Mouse (Mus musculus) natural killer cell, adult 2 months (primary cell): ENCODE results near the gene Plxnb1.

Experiments used
- DNase-seq, 2 experiments: peaks; one replicate each; pipeline ENCODE4 v3.0.0; 2022; ENCODE audit warnings: low spot score in 2 of 2

Plxnb1 gene

GRCm38 (mm10) chr9:109101933-109102445 lies 6.8 kb downstream of the Plxnb1 start:
- DNase-seq: no peak

DNA sequence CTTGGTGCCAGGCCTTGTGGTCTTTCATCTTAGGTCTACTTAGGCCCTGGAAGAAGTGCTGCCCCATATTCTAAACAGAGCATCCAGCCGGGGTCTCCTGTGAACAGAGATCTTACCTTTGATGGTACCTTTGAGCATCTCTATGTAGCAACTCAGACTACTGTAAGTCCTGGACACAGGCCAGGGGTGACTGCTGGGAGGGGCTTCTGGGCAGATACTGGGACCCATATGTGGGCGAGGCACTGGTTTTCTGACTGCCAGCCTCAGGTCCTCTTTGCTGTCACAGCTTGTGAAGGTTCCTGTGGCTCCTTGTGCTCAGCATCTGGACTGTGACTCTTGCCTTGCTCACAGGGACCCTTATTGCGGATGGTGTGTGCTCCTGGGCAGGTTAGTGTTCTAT lies 7.4 kb downstream of the Plxnb1 start:
- no peak for DNase-seq

- no peak for DNase-seq
Observed at GRCm38 (mm10) chr9:109103250-109103649, 8.1 kb downstream of the Plxnb1 start.

DNA sequence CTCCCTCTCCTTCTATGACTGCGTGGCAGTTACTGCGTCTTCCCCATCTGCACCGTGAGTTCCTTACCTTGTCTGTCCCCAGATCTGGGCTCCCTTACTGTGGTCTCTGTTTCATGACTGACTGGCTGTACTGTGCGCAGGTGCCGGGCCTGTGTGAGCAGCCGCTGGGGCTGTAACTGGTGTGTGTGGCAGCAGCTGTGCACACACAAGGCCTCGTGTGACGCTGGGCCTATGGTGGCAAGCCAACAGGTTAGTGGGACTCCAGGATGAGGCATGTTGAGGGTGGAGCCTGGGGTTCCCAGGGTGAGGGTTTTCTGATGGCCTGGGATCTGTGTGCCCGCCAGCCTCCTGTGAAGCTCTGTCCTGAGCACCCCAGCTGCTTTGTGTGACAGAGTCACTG lies 8.9 kb downstream of the Plxnb1 start:
- no peak for DNase-seq

GRCm38 (mm10) chr9:109105011-109105410 lies 9.8 kb downstream of the Plxnb1 start:
- no peak for DNase-seq

- DNase-seq: no peak
Observed at GRCm38 (mm10) chr9:109105648-109106047, 10.5 kb downstream of the Plxnb1 start.

GRCm38 (mm10) chr9:109107341-109107740 lies 12.2 kb downstream of the Plxnb1 start:
- no peak for DNase-seq

- no peak for DNase-seq
Observed at GRCm38 (mm10) chr9:109110240-109110639, 15.1 kb downstream of the Plxnb1 start.

DNA sequence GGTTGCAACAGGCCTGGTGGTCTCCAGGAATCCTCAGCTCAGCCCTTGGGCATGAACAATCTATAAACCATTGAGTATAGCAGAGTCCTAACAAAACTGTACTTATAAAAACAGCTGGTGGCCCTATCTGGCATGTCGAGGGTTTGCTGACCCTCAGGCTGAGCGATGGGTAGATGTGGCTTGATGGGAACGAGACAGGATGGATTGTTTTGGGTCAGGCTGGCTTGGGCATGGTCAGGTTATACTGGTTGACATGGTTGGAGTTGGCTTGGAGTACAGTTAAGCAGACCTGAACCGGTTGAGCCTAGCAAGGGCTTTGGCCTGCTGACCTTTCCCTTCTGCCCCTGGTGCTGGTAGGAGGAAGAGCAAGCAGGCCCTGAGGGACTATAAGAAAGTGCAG lies 15.9 kb downstream of the Plxnb1 start:
- DNase-seq: no peak

DNA sequence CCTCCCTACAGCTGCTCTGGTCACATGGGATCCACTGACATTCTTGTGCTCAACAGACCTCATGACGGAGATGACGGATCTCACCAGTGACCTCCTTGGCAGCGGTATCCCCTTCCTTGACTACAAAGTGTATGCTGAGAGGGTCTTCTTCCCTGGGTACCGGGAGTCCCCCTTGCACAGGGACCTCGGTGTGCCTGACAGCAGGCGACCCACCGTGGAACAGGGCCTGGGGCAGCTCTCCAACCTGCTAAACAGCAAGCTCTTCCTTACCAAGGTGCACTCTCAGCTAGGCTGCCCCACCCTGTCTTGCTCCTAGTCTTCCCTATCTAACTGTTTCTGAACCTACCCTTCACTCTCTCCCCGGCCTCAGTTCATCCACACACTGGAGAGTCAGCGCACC lies 16.4 kb downstream of the Plxnb1 start:
- DNase-seq: no peak

DNA sequence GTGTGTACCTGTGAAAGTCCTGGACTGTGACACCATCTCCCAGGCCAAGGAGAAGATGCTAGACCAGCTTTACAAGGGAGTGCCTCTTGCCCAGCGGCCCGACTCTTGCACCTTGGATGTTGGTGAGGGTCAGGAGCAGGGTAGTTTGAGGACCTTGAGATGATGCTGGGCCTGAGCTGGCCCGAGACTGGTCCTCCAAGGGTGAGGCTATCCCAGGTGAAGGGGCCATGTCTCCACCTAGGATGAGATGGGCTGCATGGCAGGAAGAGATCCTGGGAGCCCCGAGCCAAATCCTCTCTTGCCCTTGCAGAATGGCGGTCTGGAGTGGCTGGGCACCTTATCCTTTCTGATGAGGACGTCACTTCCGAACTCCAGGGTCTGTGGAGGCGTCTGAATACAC lies 18.1 kb downstream of the Plxnb1 start:
- no peak for DNase-seq

DNA sequence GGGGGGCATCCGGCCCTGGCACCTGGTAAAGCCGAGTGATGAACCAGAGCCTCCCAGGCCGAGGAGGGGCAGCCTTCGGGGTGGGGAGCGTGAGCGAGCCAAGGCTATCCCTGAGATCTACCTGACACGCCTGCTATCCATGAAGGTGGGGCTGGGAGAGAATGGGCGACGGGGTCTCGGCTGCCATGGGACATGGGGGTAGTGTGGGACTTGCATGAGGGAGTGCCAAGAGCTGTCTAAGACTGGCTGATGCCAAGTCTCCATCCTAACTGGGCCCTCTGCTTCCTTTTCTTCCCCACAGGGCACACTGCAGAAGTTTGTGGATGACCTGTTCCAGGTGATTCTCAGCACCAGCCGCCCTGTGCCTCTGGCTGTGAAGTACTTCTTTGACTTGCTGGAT lies 19.1 kb downstream of the Plxnb1 start:
- no peak for DNase-seq

DNA sequence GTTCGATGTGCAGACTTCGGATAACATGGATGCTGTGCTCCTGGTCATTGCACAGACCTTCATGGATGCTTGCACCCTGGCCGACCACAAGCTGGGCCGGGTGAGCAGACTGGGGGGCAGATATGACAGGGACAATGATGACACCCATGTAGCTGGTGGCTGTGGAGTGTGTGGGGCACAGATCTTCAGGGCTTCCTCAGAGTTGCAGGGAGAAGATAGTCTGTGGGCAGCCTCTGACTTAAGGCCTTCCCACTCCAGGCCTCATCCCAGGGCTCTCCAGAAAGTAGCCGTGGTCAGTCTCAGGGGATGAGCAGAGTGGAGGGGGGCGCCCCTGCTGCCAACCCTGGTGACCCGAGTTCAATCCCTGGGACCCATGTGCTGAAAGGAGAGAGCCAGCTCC lies 19.7 kb downstream of the Plxnb1 start:
- DNase-seq: no peak

GRCm38 (mm10) chr9:109116205-109116604 lies 21.0 kb downstream of the Plxnb1 start:
- no peak for DNase-seq

- DNase-seq: no peak
Observed at GRCm38 (mm10) chr9:109118106-109118505, 22.9 kb downstream of the Plxnb1 start.

DNA sequence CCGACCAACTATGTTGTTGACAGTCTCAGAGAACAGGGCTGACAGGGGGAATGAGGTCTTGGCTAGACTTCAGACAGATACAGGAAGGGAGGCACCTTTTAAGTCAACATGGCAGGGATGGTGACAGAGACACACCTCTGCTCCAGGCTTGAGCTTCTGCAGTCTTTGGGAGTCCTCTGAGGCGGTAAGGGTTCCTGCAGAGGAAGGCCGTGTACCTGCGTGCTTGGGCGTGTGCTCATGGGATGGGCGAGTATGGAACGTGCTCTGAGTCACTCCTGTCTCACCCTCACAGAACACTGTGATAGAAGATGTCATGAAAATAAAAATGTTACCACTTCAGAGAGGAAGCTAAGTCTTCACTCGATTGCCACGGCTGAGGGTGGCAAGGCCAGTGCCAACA lies 24.4 kb downstream of the Plxnb1 start:
- DNase-seq: no peak

GRCm38 (mm10) chr9:109120956-109121355 lies 25.8 kb downstream of the Plxnb1 start:
- no peak for DNase-seq

DNA sequence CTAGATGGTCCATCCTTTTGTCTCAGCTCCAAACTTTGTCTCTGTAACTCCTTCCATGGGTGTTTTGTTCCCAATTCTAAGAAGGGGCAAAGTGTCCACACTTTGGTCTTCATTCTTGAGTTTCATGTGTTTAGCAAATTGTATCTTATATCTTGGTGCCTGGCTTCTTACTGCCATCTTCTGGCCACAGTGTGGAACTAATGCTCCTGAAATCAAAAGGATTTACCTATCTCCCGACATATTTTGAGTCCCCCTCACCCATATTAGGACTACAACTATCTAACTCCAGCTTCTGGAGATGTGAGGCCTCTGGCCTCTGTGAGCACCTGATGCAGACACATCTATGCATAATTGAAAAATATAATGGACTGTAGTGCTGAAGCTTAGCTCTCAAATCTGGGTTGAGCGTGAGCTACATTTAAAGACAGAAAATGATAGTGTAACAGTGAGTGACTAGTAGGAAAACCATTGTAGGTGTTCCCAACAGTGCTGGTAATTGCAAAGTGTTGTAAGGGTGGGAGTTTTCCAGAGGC lies 27.4 kb downstream of the Plxnb1 start:
- DNase-seq: peak; percentile 27 to 53

DNA sequence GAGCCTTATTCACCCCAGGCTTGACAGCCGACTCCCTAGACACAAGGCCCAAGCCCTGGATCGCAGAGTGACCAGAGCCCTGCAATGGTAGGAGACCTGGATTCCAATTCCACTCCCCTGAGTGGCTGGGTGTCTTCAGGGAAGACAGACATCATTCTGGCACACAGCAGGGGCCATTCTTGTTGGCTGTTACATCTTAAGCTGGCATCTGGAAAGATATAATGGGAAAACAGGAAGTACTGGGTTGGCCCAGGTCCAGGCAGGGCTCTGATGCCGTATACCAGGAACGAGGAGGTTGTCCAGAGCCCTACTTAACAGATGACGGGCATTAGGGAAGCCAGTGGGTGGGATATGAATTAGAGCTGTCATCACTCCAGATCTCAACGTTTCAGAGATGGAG lies 28.1 kb downstream of the Plxnb1 start:
- DNase-seq: no peak

DNA sequence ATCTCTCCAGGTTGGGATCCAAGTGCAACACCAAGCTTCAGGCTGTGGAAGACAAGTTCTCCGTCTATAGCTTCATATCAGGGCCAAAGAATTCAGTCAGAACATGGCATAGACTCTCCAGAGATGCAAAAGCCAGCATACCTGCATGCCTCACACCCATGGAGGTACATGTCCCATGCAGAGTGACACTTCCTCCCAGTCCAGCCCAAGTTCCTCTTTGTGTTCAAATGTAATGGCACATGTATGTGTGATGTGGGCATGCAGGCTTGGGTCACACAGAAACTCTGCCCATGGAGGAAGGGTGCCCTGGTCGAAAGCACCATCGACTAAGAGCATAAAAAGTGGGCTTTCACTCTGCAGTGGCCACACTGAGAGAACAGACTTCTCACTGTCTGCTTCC lies 29.0 kb downstream of the Plxnb1 start:
- no peak for DNase-seq

DNA sequence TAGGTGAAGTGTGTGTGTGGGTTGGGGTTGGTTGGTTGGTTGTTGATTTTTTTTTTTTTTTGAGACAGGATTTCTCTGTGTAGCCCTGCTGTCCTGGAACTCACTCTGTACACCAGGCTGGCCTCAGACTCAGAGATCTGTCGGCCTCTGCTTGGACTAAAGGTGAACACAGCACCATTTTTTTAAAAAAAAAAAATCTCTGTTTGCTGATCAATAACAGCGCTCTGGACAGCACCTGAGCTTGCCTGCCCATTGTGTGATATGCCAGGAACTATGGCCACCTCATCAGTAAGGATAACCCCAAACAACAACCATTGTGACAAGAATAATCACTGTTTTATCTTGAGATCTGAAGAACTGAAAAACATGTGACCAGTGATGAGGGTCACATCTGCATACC lies 29.9 kb downstream of the Plxnb1 start:
- no peak for DNase-seq

GRCm38 (mm10) chr9:109125481-109125880 lies 30.3 kb downstream of the Plxnb1 start:
- DNase-seq: no peak

GRCm38 (mm10) chr9:109127076-109127475 lies 31.9 kb downstream of the Plxnb1 start:
- no peak for DNase-seq

- DNase-seq: no peak
Observed at GRCm38 (mm10) chr9:109128211-109128610, 33.0 kb downstream of the Plxnb1 start.
